24 mouse cellular contexts compared by ENCODE assay signal in the genomic region with DNA sequence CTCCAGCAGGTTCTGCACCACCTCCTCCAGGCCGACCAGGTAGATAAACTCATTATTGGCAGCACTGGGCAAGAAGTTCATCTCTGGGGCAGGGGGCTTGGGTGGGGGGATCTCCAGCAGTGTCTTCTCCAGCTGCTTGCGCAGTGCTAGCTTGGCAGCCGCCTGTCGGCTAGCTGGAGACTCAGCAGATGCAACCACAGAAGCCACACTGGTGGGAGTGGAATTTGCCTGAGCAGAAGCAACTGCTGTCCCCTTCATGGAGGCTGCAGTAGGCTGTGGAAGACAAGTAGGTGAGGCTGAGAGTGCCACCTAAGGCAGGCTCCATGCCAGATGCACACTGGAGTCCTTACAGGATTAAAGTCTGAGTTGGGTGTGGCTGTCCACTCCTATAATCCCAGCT. TPM values are rescaled to one million over a fixed set of nuclear protein-coding genes. Genes with fewer than 3 reads are reported as not detected.
"Had no signal": no experiment of that assay in that cellular context is flagged by ENCODE, and none has a peak within 500 bp of the region (broad histone marks: within the 10 kb centered on the region; RNA-seq: fewer than 3 reads in every experiment).

No protein-coding gene starts in this region.

- H3K4me2 ChIP-seq: liver, embryonic 13.5 days; midbrain, embryonic 11.5 days; neural tube, embryonic 12.5 days; neural tube, embryonic 15.5 days had no signal

- H3K27me3 ChIP-seq: liver, embryonic 13.5 days; neural tube, embryonic 12.5 days; neural tube, embryonic 15.5 days had no signal

- H3K9ac ChIP-seq: liver, embryonic 13.5 days; neural tube, embryonic 15.5 days had no signal

- H3K4me3 ChIP-seq: left cerebral cortex, adult 2 months; liver, embryonic 13.5 days; neural tube, embryonic 12.5 days; neural tube, embryonic 15.5 days had no signal

- H3K9me3 ChIP-seq: liver, embryonic 13.5 days; neural tube, embryonic 12.5 days; neural tube, embryonic 15.5 days had no signal

- H3K27ac ChIP-seq: left cerebral cortex, adult 2 months; liver, embryonic 13.5 days; neural tube, embryonic 12.5 days; neural tube, embryonic 15.5 days; stomach, postnatal 0 days had no signal

- DNase-seq: kidney, postnatal 10 days; kidney, postnatal 36 days; layer of hippocampus, postnatal 36 days; liver, embryonic 13.5 days; lung, adult 2 months; lung, postnatal 14 days; lung, postnatal 4 days; midbrain, embryonic 14.5 days; right cerebral cortex, adult 18-20 months; right cerebral cortex, postnatal 14 days; right cerebral cortex, postnatal 4 days; thymus, adult 2 months; thymus, postnatal 14 days; thymus, postnatal 4 days had no signal

- H3K4me1 ChIP-seq: neural tube, embryonic 12.5 days; neural tube, embryonic 15.5 days had no signal

RNA-seq across cellular contexts. Expression of gene Yjefn3, which starts 12.0 kb away (rescaled TPM):
- total RNA-seq: megakaryocyte progenitor cell, adult 5-6 weeks; megakaryocyte-erythroid progenitor cell, adult 5-6 weeks had no signal

RNA-seq across cellular contexts. Expression of gene Tssk6, which starts 12.5 kb away (rescaled TPM):
- total RNA-seq: liver, adult 2 months; megakaryocyte-erythroid progenitor cell, adult 5-6 weeks; midbrain, postnatal 0 days had no signal

RNA-seq across cellular contexts. Expression of gene Cilp2, which starts 27.0 kb away (rescaled TPM):
- total RNA-seq: liver, adult 2 months; megakaryocyte progenitor cell, adult 5-6 weeks; megakaryocyte-erythroid progenitor cell, adult 5-6 weeks had no signal
- polyA plus RNA-seq: liver, embryonic 16.5 days had no signal
